Mouse (Mus musculus) CD4-positive, CD25-positive, alpha-beta regulatory T cell, adult 4 months (primary cell): ENCODE data around the gene N4bp1. TPM values are rescaled to one million over a fixed set of nuclear protein-coding genes. Genes with fewer than 3 reads are reported as not detected.
A peak's percentile ranks its signal among the peaks of the same experiment; 100 is the strongest.

Source experiments
- ATAC-seq: one replicate; pipeline ENCODE4 v1.8.0; 2017
- polyA plus RNA-seq, 2 experiments: library from polyadenylated mRNA; unstranded; fragments of 100-300 nt; shearing (Covaris generic); gene quantifications; one replicate each; pipeline ENCODE4 v1.2.1; 2017

N4bp1 gene
- 10 to 100 TPM; 10.8 to 11.9 TPM for polyA plus RNA-seq

DNA sequence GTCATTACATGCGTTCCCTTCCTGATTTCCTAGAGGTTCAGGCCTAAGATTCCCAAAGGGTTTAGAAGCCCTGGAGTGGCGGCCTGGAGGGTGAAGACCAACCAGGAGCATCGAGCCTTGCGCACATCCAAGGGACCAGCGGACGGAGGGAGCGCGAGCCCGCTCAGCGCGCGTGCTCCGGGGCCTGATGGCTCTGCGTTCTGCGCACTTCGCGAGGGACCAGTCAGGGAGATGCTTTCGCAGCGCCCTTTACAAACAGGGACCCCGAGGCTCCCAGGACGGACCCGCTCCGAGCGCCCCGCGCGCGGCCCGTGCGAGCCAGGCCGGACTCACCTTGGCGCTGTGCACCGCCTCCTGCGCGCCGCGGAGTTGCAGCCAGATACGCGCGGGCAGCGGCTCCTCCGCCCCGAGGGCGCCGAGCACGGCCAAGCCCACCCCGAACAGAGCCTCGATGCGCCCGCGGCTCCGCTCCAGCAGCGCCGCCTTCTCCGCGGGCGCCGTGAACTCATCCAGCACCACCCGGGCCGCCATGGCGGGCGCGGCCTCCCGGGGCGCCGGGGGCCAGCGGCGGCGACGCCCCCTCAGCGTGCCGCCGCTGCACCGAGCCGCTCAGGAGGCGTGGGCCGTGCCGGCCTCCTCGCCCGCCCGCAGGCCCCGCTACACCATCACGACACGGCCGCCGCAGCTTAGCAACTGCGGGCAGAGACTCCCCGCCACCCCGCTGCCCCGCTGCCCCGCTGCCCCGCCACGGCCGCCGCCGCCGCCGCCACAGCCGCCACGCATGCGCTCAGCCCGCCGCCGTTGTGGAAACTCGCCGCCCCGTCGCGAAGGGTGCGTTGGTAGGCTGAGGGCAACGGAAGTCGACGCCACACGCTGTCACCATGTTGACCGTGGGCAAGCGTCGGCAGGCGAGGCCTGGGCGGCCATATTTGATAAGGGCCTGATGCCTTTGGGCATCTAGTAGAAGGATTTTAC is at the start of gene N4bp1:
Gene N4bp1, minus strand, starts transcription at position 770 of the 975 bp plus-strand sequence.
- peak; percentile 78 for ATAC-seq

DNA sequence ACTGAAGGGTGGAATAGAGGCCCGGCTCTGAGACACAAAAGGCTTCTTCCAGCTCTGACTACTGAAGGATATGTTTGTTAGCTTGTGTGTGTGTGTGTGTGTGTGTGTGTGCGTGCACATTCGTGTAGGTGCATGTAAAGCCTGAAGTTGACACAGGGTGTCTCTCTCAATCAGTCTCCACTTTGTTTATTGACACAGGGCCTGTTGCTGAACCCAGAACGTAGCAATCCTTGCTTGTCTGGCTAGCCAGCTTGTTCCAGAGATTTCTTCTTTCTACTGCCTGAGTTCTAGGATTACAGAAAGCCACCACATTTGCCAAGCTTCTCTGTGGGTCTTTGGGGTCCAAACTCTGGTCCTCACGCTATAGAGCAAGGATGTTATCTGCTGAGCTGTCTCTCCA is 49.8 kb upstream of the N4bp1 start:
- no peak for ATAC-seq

DNA sequence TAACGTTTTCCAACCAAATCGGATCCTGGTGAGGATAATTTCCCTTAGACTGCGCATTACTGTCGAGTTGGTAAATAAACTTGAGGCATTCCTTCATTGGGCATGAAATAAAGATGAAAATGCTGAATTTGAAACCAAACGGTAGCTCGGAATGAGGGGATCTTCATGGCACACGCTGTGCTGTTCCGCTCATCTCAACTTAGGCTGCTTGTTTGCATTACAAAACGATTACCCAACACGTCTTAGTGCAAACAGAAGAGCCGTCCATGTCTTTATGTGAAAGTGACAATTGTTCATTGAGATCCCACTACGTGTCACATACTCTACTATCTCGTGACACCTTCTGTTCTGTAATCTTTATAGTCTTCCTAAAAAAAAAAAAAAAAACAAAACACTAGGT is 49.3 kb upstream of the N4bp1 start:
- no peak for ATAC-seq

DNA sequence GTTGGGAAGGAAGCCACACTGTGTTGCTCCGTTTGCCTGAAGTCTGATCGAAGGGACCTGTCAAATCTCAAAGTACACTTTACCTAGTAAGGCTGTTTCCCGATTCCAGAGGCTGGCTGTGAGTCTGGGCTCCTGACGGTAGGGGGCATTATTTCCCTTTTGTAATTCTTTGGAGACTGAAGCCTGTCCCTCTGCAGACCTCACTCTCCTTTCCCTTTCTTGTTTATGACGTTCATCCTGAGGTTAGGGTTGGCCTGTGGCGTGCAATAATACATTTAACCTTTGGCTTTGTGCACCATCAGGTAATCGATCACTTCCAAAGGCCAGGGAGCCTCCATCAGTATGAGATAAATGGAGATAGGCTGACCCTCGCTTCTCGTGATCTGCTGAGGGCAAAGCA is 48.8 kb upstream of the N4bp1 start:
- no peak for ATAC-seq

DNA sequence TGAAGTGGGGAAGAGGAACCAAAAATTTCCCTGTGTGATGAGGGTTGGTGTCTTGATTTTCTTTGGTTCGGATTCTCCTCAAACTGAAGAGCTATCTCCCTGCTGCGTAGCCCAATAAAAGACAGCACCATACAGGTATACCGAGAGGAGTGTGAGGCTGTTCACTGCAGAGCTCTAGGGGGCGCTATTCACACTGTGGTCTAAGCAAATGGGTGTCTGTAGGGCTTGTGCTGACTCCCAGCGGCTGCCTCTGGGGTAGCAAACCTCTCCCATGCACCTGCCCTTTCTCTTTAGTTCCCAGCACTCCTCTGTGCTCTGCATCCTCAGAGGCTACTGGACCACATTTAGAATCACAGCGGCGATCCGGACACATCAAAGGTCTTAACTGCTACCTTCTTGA is 41.2 kb upstream of the N4bp1 start:
- no peak for ATAC-seq

DNA sequence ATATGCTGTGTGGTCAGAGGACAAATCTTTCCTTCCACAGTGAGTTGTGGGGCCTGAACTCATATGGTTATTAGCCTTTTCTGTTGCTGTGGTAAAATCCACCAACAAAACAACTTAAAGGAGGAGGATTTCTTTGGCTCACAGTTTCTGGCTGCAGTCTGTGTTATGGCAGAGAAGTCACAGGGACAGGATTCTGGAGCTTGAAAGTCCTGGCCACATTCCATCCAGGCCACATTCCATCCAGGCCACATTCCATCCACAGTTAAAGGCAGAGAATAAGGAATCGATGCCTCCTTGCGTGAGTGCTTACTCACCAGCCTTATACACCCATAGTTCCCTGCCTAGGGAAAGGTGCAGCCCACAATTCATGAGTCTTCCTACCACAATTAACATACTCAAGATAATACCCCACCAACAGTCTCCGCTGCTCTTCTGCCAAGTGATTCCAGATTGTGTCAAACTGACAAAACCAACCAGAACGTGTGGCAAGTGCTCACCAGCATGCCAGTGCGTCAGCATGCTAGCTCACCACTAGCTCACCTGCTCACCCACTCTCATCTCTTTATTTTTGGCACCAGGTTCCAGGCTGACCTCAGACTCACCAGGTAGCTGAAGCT is 38.3 kb upstream of the N4bp1 start:
- ATAC-seq, result no peak

DNA sequence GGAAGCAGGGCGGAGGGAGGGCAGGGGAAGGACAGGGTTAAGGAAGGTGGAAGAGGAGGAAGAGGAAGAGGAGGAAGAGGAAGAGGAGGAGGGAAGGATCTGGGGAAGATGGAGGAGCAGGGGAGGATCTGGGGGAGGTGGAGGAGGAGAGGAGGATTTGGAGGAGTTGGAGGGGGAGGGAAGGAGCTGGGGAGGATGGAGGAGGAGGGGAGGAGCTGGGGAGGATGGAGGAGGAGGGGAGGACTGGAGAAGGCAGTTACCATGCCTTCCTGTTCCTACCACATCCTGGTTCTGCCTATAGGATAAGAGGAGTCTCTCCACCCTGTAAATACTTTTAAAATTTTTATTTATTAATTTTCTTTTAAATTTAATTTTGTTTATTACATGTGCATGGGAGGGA is 37.6 kb upstream of the N4bp1 start:
- ATAC-seq, result no peak

DNA sequence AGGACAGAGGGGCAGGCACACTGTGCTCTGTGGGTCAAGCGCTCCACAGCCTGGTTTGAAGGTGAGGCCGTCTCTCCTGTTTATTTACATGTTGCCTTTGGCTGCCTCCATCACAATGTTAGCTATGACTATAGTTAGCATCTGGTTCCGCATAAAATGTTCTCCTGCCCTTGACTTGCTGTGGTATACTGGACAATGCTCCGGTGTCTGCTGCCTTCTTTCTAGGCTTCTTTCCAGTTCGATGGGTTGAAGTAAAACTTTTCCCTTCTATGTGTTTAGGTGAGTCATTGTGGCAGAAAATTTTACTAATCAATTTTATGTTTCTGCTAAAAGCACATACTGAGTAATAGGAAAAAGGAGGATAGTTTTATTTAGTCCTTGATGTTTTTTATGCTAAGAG is 37.1 kb upstream of the N4bp1 start:
- no peak for ATAC-seq

DNA sequence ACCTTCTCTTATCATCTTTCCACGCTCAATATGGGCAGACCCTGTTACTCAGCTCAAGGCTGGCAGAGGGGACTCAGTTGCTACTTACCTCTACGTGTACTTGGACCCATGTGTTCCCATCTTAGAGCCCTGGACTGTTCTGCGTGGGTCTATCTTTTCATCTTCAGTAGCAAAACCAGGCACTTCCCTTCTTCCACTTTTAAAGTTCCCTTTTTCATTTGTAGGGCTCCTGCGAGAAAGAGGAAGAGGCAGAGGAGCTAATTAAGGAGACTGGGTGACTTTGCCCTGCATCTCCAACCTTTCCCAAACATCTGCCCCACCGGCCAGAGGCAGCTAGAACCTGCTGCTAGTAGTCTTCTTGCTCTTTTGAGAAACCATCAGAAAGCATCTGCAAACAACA is 35.9 kb upstream of the N4bp1 start:
- ATAC-seq, result no peak

DNA sequence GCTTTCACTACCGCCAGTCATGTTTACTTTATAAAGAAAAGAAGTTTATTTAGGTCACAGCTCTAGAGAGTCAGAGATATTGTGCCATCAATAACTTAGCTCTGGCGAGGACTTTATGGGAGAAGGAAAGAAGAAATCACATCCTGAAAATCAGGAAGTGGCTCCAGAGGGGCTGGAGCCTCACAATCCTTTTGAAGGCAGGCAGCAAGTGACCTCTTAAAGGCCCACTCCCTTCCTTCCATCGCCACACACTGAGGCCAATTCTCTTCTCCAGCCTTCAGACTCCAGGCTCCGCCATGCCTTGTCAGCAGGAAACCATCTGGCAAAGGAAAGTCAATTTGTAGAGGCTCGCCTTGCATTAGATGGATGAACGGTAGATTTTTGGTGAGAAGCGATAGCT is 35.4 kb upstream of the N4bp1 start:
- ATAC-seq, result no peak

DNA sequence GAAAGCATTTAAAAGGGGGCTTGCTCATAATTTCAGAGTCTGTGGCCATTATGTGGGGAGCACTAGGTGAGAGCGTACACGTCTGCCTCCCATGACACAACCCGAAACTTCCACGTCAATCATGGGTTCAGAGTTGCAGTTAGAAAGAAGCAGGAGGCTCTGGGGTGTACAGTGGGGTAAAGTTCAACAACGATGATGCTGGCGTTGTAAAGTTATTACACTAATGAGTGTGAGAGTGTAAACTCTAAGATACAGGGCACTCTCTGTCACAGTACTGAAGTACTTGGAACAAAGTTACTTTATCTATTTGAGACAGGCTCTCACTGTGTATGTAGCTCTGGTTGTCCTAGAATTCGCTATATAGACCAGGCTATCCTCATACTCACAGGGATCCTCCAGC is 35.0 kb upstream of the N4bp1 start:
- no peak for ATAC-seq

DNA sequence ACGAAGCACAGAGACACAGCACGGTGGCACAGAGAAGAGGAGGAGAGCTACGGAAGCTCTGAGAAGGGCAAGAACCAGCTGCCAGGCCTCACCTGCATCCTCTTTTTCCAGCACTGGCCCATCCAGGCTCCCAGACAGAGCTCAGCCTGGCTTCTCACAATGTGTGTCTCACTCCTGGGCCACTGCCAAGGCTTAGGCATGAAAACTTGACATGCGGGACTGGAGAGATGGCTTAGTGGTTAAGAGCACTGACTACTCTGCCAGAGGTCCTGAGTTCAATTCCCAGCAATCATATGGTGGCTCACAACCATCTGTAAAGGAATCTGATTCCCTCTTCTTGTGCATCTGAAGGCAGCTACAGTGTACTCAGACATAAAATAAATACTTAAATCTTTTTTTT is 34.2 kb upstream of the N4bp1 start:
- ATAC-seq, result no peak

DNA sequence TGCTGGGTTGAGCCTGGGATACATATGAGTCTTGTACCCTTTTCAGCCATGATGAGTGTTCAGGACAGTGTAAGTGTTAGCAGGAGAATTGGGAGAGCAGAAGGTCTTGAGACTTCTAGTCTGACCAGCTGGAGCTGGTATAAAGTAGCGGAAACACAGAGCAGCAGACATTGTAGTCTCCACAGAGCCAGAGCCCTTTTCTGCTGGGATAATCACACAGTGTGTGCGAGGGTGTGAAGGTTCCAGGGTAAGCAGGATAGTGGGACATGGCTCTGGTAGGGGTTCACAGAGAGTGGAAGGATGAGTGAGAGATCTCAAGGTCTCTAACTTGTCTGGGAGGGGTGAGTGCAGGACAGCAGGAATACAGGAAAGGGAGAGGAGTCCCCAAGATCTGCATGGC is 33.0 kb upstream of the N4bp1 start:
- no peak for ATAC-seq

DNA sequence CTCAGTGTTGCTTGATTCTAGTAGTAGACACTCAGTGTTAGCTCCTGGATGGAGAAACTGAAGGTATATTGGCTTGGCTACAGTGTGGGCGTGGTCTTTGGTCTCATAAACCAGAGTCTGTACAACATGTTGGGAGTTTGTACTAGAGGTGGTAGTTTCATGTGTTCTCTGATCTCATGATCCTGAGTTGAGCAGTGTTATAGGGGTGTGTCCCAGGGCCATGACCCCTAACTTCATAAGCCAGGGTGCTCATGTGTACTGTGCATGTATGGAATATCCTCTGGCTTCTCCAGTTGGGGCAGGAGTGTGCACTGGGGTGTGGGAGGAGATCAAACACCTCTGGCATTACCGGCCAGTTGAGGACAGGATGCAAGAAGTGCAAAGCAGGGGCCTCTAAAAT is 32.6 kb upstream of the N4bp1 start:
- no peak for ATAC-seq

DNA sequence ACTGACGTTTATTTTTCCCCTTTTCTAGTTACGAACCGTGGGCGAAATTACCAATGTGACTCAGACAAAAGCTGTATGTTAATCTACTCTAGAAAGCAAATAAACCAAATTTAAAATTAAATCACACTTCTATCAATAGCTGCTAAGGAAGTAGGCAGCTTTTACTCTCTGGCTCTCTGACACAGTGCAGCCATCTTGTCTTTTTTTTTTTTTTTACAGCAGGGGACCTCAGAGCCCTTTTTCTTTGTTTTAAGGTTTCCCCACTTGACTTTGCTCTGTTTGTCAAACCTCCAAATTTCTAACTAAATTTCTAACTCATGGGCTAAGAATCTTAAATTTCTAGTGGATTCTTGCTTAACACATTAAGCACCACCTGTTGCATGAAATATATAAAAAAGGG is 31.3 kb upstream of the N4bp1 start:
- no peak for ATAC-seq

DNA sequence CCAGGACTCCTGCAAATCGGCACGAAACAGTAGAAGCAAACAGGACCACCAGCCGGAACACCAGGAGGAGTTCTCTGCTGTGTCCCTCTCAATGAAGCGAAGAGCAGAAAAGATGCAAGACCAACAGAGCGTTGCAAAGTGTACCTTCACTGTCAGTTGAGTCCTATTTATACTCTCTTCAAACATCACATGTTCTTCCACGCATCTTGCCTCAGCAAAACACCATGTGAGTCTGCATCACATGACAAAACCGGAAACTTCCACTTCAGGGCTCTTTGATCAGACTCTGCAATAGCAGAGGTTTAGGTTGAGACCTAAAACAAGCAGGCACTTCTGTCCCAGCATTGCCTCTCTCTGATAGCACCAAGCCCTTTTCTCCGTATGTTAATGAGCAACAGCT is 26.1 kb upstream of the N4bp1 start:
- ATAC-seq, result peak; percentile 32

DNA sequence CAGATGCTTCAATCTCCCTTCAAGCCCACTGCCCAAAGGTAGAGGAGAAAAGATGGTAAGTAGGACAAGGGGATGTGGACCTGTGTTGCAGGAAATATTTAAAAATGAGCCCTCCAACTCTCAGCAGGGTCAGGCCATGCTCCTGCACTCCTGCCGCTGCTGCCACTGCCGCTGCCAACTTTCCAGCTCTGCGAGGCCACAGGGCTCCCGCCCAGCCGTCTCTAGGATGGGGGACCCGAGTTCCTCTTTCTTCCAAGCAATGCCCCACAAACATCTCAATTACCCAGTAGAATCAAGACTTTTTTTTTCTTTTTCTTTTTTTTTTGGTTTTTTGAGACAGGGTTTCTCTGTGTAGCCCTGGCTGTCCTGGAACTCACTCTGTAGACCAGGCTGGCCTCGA is 25.2 kb upstream of the N4bp1 start:
- no peak for ATAC-seq

DNA sequence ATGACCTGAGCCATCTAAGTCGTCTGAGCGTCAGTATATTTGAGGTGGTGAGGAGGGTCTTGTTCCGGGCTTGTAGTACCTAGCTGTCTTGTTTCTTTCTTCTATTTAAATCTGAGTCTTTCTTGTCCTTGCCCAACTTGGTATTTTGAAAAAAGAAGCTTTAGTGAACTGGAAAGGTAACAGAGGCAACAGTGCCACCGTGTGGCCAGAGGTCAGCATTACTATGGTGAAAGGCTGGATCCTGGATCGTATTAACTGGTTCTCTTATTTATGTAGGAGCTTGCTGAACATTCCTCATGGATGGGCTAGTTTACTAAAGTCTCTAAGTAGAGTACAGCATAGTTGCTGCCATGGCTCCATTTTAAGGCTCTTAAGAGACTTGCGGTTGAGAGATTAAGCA is 23.5 kb upstream of the N4bp1 start:
- ATAC-seq, result peak; percentile 65

DNA sequence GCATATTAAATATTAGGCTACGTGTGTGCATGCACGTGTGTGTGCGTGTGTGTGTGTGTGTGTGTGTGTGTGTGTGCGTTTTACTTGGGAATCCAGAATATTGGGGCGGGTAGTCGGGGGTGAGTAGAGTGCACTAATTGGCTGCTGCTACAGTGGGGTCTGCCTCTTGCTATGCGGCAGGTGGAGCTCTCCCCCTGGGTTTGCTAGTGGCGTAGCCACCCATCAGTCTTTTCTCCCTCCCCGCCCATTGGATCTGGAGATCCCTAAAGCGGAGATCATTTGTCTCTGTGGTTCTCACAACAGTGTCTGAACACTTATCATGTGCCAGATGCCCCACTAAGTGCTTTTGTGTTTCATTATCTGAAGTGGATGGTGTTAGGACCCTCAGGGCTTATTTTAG is 19.9 kb upstream of the N4bp1 start:
- no peak for ATAC-seq

DNA sequence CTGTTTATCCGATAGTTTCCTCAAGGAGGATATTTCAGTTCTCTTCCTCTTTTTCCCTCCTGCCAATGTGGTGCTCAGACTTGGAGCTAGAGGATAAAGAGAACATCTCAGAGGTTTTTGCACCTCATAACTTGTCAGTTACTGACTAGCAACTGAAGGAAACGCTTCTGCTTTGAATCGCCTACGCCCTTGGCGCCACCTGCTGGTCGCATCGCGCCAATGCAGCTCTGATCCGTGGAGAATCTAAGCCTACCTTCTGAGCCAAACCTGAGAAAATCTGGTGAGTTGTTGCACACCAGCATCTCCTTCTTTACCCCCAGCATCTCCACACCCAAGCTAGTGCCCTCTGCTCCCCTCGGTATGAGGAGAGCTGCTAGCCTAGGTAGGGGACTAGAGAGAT is 18.0 kb upstream of the N4bp1 start:
- ATAC-seq, result peak; percentile 82

DNA sequence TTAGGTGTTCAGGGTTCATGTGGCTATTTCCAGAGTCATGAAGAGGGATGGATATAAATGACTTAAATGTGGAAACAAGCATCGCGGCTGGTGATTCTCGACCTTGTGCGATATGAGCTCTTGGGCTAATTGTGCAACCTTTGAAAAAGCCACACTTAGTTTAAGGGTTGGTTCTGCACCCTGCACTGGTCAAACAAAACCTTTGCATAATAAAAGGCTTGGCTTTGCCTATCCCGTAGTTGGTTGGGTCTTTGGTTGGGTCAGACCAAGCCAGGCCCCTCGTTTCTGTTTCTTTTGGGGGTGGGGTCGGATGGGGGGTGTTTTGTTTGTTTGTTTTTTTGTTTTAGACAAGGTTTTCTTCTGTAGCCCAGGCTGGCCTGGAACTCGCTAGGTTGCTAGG is 17.6 kb upstream of the N4bp1 start:
- ATAC-seq, result no peak

DNA sequence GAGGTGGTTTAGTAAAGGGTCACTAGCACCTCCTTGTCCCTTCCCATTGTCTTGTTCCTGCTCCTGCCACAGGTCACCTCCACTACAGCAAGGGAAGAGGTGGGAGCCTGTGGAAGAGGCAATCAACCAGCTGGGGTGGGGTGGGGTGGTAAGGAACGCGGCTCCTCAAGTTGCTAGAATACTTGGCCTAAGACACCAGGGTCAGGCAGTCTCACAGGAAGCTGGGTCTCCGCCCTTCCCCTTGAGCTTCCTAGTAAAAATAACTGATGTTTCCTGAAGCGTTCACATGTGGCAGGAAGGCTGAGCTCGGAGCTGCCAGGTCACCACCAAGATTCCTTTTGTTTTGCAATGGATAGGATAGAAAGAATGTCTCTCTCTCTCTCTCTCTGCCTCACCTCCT is 16.9 kb upstream of the N4bp1 start:
- no peak for ATAC-seq

DNA sequence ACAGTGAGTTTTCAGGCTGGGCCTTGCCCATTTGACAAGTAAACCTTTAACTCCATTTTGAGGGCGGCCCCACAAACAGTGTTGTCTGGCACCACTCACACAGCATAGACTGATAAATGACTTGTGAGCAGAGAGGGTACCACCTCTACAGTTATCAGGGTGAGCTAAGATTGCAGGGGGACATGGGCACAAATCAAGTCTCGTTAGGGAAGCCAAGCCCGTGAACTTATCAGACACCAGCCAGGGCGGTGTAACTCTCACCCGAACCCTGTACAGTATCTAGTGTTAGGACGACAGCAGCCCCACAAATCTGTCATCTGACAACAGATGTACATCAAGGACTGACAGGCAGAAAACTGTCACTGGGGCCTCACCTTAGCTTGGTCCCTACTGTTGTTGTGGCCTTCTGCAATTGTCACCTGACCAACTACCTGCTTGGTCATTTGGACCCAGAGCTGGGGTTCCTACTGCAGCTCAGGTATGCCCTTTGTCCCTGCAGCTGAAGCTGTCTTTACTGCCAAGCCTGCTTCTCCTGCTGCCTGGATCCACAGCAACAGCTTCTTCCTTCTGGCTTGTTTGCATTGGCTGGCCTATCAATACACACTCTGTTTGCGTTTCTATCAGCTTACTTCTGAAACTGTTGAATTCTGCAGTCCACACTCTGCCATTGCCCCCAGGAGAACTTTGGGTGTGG is 12.8 kb upstream of the N4bp1 start:
- no peak for ATAC-seq

DNA sequence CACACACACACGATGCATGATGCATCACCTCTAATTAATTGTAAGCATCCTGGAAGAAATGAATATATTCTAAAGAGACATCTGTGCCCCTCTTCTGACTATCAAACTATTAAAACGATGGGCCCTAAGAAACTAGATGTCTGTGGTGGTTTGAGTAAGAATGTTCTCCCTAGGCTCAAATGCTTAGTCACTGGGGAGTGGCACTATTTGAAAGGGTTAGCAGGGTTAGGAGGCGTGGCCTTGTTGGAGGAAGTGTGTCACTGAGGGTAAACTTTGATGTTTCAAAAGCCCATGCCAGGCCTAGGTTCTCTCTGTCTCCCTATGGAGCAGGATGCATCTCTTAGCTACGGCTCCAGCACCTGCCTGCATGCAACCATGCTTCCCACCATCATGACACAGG is 10.3 kb upstream of the N4bp1 start:
- ATAC-seq, result no peak
